Mouse (Mus musculus): ENCODE results near the gene Bcar3. TPM values are rescaled to one million over a fixed set of nuclear protein-coding genes. Genes with fewer than 3 reads are reported as not detected.

The Bcar3 gene
- polyA plus RNA-seq, 1 experiment, result 17.2 TPM

DNA sequence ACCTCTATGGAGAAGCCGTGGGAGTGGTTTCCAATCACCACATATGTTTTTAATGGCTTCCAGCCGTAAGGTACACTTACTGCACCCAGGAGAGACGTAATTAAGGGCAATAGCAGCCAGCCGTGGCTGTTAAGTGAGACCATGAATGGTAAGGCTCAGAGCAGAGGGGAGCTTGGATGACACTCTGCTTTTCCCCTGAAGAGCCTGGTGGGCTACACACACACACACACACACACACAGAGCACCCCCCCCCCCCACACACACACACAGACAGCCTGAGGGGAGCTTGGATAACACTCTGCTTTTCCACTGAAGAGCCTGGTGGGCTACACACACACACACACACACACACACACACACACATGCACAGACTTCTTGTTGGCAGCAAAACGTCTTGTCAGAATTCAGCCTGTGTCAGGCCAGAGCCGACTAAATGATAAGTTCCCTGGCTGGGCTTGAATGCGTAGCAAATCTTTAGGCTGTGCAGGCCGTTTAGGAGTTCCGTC, 224.3 kb downstream of the Bcar3 start:
- Histone ChIP-seq H3K27me3 (ENCODE audit: control insufficient read depth, insufficient read depth, low read length) (no peaks in the 10 kb centered on the region), H3K4me3 (replicated peaks; ENCODE audit: insufficient read depth, low read depth, low read length) (no peak overlapping the region), H3K27ac (ENCODE audit: insufficient read depth, low read length) (no peak overlapping the region), H3K4me1 (ENCODE audit: control insufficient read depth, insufficient read depth, low read length) (0 out of 2 replicates have a peak, but pooled peaks cover 5% of the 10 kb centered on the region)
- DNase-seq, result no peak
- WGBS, result 76% methylated on average over 9 of the region's 9 CpGs
- TF ChIP-seq POLR2A (IDR thresholded peaks at IDR 0.05; ENCODE audit: borderline replicate concordance, insufficient read depth, low read length) (no peak), CTCF (IDR thresholded peaks at IDR 0.05; ENCODE audit: borderline replicate concordance, insufficient read depth, low read depth, low read length) (no peak)

DNA sequence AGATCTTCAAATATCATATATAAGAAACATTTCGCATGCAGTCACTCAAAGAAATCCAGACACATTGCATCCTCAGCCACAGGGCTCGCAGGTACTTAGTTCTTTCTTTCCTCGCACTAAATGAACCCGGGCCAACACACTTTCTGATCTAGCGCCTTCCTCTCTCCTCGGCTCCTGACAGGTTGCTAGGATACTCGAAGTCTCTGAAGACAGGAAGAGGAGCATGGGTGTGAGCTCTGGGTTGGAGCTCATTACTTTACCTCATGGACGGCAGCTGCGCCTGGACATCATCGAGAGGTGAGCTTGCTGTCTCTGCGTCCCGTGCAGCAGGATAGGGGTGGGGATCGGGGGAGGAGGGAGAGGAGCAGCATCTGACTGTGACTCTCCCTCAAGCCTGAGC, 225.1 kb downstream of the Bcar3 start:
- H3K27ac ChIP-seq (ENCODE audit: insufficient read depth, low read length), result no peak overlapping the region
- no peak overlapping the region for H3K4me3 ChIP-seq (replicated peaks; ENCODE audit: insufficient read depth, low read depth, low read length)
- TF ChIP-seq POLR2A (IDR thresholded peaks at IDR 0.05; ENCODE audit: borderline replicate concordance, insufficient read depth, low read length), result no peak
- no peak for TF ChIP-seq CTCF (IDR thresholded peaks at IDR 0.05; ENCODE audit: borderline replicate concordance, insufficient read depth, low read depth, low read length)
- H3K4me1 ChIP-seq (ENCODE audit: control insufficient read depth, insufficient read depth, low read length), result 0 out of 2 replicates have a peak, but pooled peaks cover 5% of the 10 kb centered on the region
- no peak for DNase-seq
- H3K27me3 ChIP-seq (ENCODE audit: control insufficient read depth, insufficient read depth, low read length), result no peaks in the 10 kb centered on the region
- 68% methylated on average over 13 of the region's 13 CpGs for WGBS

DNA sequence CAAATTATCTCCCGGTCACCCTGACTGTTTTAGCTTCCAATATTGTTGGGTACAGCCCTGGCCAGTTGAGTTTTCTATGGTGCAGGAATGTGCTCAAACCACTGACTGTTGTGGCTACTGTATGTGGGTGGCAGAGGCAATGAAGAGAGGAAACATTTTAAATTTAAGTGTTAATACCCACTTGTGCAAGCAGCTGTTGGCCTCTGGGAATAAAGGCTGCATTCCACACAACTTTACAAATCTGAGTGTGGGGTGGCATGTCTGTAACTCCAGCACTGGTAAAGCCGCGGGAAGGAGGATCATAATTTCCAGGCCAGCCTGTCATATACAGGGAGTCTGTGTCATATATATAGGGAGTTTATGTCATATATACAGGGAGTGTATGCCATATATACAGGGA, 226.4 kb downstream of the Bcar3 start:
- WGBS, result 92% methylated on average over 3 of the region's 3 CpGs
- H3K27me3 ChIP-seq (ENCODE audit: control insufficient read depth, insufficient read depth, low read length), result no peaks in the 10 kb centered on the region

DNA sequence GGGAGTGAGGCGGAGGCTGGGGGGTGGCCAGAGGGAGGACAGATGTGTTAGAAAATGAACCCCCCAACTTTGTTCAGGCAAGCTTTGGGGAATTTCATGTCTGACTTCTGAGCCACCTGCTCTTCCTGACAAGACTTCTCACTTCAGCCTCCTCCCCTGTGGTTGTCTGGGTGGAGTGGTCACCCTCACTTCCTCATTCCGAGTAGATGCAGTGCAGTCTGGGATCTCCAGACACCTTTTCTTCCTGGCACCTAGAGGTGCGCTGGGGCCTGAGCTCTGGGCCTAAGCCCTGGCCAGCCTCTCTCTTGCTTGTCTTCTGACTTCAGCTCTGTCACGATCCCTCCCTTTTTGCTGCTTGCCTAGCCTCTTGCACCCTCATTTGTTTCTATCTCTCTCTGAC, 226.9 kb downstream of the Bcar3 start:
- no peak for DNase-seq
- WGBS, result 97% methylated on average over 4 of the region's 4 CpGs
- no peak for TF ChIP-seq CTCF (IDR thresholded peaks at IDR 0.05; ENCODE audit: borderline replicate concordance, insufficient read depth, low read depth, low read length)
- no peak for TF ChIP-seq POLR2A (IDR thresholded peaks at IDR 0.05; ENCODE audit: borderline replicate concordance, insufficient read depth, low read length)
- Histone ChIP-seq H3K4me3 (replicated peaks; ENCODE audit: insufficient read depth, low read depth, low read length) (no peak overlapping the region), H3K4me1 (ENCODE audit: control insufficient read depth, insufficient read depth, low read length) (0 out of 2 replicates have a peak, but pooled peaks cover 5% of the 10 kb centered on the region), H3K27me3 (ENCODE audit: control insufficient read depth, insufficient read depth, low read length) (no peaks in the 10 kb centered on the region), H3K27ac (ENCODE audit: insufficient read depth, low read length) (no peak overlapping the region)

More for the DNA sequence above, 226.4 kb downstream of the Bcar3 start:
- Histone ChIP-seq H3K4me1 (ENCODE audit: control insufficient read depth, insufficient read depth, low read length) (0 out of 2 replicates have a peak, but pooled peaks cover 5% of the 10 kb centered on the region), H3K27ac (ENCODE audit: insufficient read depth, low read length) (no peak overlapping the region), H3K4me3 (replicated peaks; ENCODE audit: insufficient read depth, low read depth, low read length) (no peak overlapping the region)
- DNase-seq, result no peak
- TF ChIP-seq POLR2A (IDR thresholded peaks at IDR 0.05; ENCODE audit: borderline replicate concordance, insufficient read depth, low read length) (no peak), CTCF (IDR thresholded peaks at IDR 0.05; ENCODE audit: borderline replicate concordance, insufficient read depth, low read depth, low read length) (no peak)

DNA sequence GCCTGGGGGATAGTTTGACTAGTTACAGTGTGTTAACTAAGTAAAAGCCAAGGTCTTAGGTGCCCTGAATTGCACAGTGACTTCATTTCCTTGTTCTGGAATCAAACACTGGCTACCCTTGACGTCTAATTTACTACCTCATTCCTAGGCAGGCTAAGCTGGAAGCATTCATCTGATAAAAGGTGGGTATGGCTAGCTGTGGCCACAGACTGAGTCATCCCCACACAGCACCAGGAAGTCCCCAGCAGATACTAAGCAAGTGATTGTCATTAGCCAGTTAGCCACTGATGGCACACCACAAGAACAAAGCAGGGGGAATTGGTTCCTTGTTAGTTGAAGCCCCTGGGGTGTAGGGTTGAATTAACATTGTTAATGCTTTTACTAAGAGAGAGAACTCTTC, 227.4 kb downstream of the Bcar3 start:
- TF ChIP-seq CTCF (IDR thresholded peaks at IDR 0.05; ENCODE audit: borderline replicate concordance, insufficient read depth, low read depth, low read length) (no peak), POLR2A (IDR thresholded peaks at IDR 0.05; ENCODE audit: borderline replicate concordance, insufficient read depth, low read length) (no peak)
- H3K4me3 ChIP-seq (replicated peaks; ENCODE audit: insufficient read depth, low read depth, low read length), result no peak overlapping the region
- WGBS, result 92% methylated on average over 1 of the region's 1 CpGs
- no peaks in the 10 kb centered on the region for H3K27me3 ChIP-seq (ENCODE audit: control insufficient read depth, insufficient read depth, low read length)
- no peak for DNase-seq
- H3K4me1 ChIP-seq (ENCODE audit: control insufficient read depth, insufficient read depth, low read length), result 0 out of 2 replicates have a peak, but pooled peaks cover 5% of the 10 kb centered on the region
- H3K27ac ChIP-seq (ENCODE audit: insufficient read depth, low read length), result no peak overlapping the region

DNA sequence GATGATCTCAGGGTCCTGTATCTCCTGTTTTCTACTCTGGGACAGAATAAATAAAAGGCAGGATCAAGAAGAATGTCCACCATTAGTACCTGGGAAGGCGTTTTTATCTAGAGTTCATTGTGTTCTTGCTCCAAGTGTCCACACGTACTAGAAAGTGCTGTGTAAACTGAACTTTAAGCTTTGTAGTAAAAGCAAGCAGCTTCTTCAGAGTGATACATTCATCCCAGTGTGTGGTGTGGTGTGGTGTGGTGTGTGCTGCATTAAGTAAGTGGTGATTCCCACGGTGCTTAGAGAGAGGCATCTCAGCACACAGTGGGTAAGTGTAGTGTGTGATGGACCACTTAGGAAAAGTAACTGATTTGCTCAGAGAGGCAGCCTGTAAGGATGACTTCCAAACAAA, 234.5 kb downstream of the Bcar3 start:
- WGBS, result 93% methylated on average over 3 of the region's 3 CpGs
- no peaks in the 10 kb centered on the region for H3K27me3 ChIP-seq (ENCODE audit: control insufficient read depth, insufficient read depth, low read length)
- no peaks in the 10 kb centered on the region for H3K4me1 ChIP-seq (ENCODE audit: control insufficient read depth, insufficient read depth, low read length)
- H3K27ac ChIP-seq (ENCODE audit: insufficient read depth, low read length), result no peak overlapping the region
- H3K4me3 ChIP-seq (replicated peaks; ENCODE audit: insufficient read depth, low read depth, low read length), result no peak overlapping the region
- DNase-seq, result no peak
- TF ChIP-seq CTCF (IDR thresholded peaks at IDR 0.05; ENCODE audit: borderline replicate concordance, insufficient read depth, low read depth, low read length) (no peak), POLR2A (IDR thresholded peaks at IDR 0.05; ENCODE audit: borderline replicate concordance, insufficient read depth, low read length) (no peak)

DNA sequence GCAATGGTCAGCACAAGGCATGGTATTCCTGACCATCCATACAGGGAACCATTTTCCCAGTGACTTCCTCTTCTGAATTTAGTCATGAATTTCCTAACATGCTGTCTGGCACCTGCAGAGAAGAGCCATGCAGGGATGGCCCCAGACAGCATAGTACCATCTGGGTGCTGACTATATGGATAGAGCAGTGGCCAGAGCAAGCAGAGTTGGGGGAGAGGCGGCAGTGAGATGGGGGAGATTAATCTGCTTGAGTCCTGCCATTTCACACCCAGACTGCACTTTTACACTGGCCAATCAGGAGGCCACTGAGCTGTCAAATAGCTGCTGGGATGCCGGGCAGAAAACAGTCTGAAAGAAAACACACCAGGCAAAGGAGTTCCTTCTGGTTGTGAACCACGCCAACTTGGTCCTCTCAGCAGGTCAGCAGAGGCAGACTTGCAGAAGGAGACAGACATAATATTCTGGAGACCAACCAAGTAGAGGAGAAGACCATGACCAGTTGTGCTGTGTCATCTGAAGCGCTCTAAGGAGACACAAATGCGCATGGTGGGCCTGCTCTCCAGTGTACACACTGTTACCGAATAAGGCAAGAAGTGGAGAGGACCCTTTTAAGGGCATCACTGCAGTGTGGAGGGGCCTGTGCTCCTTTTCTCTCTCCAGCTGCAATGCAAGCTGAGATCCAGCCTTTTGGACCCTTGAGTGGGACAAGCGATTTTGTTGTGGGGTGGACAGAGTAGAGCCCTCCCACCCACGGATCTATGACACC, 242.2 kb downstream of the Bcar3 start:
- Histone ChIP-seq H3K27me3 (ENCODE audit: control insufficient read depth, insufficient read depth, low read length) (no peaks in the 10 kb centered on the region), H3K27ac (ENCODE audit: insufficient read depth, low read length) (no peak overlapping the region), H3K4me3 (replicated peaks; ENCODE audit: insufficient read depth, low read depth, low read length) (no peak overlapping the region), H3K4me1 (ENCODE audit: control insufficient read depth, insufficient read depth, low read length) (no peaks in the 10 kb centered on the region)
- no peak for TF ChIP-seq POLR2A (IDR thresholded peaks at IDR 0.05; ENCODE audit: borderline replicate concordance, insufficient read depth, low read length)
- no peak for TF ChIP-seq CTCF (IDR thresholded peaks at IDR 0.05; ENCODE audit: borderline replicate concordance, insufficient read depth, low read depth, low read length)
- WGBS, result 83% methylated on average over 8 of the region's 8 CpGs
- DNase-seq, result no peak

DNA sequence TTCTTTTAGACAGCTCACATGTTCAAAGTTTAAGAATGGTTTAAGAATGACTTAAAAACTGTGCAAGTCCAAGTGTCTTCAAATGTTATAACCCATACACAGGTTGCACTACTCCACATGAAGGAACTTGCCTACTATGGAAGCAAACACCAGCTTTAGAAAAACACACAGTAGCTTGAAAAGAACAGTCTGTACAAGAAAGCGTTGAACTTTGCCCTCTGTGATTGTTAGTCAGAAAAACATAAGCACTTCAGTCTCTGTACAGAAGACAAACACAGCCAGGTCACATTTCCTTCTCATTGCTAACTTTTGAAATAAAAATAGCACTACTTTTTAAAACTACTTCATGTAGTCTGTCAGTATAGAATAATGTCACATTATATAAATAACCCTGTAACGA, 244.9 kb downstream of the Bcar3 start:
- no peak for DNase-seq
- TF ChIP-seq POLR2A (IDR thresholded peaks at IDR 0.05; ENCODE audit: borderline replicate concordance, insufficient read depth, low read length) (no peak), CTCF (IDR thresholded peaks at IDR 0.05; ENCODE audit: borderline replicate concordance, insufficient read depth, low read depth, low read length) (no peak)
- 94% methylated on average over 2 of the region's 2 CpGs for WGBS
- Histone ChIP-seq H3K27me3 (ENCODE audit: control insufficient read depth, insufficient read depth, low read length) (no peaks in the 10 kb centered on the region), H3K27ac (ENCODE audit: insufficient read depth, low read length) (no peak overlapping the region), H3K4me1 (ENCODE audit: control insufficient read depth, insufficient read depth, low read length) (no peaks in the 10 kb centered on the region), H3K4me3 (replicated peaks; ENCODE audit: insufficient read depth, low read depth, low read length) (no peak overlapping the region)

All from cerebellum, adult 2 months (tissue).